Mouse (Mus musculus): ENCODE results near the gene Pla2g1b. TPM values are rescaled to one million over a fixed set of nuclear protein-coding genes. Genes with fewer than 3 reads are reported as not detected.

Pla2g1b gene
- total RNA-seq, 2 experiments from 2014 or later, result not detected

- no peak for DNase-seq (ENCODE audit: low spot score in 2 of 2)
Measured at GRCm38 (mm10) chr5:115521553-115522461, 55.7 kb downstream of the Pla2g1b start.

- DNase-seq (ENCODE audit: low spot score in 2 of 2), result no peak
Measured at GRCm38 (mm10) chr5:115522531-115522930, 56.5 kb downstream of the Pla2g1b start.

GRCm38 (mm10) chr5:115522981-115523499 is 57.0 kb downstream of the Pla2g1b start:
- no peak for DNase-seq (ENCODE audit: low spot score in 2 of 2)

- no peak for DNase-seq (ENCODE audit: low spot score in 2 of 2)
Measured at GRCm38 (mm10) chr5:115523971-115524370, 57.9 kb downstream of the Pla2g1b start.

Other genes with a start within 250 kb of the Pla2g1b start
- gene Pop5, start 230.4 kb upstream of the Pla2g1b start, total RNA-seq (2021), result 100 to 1,000 TPM; 105 to 112 TPM
- gene Rnf10, start 193.4 kb upstream of the Pla2g1b start, total RNA-seq (2021), result 100 to 1,000 TPM; 240 to 249 TPM
- 10 to 100 TPM; 42.0 to 44.9 TPM for gene Coq5, start 186.6 kb upstream of the Pla2g1b start, total RNA-seq (2021)
- 100 to 1,000 TPM; 720 to 803 TPM for gene Dynll1, start 165.3 kb upstream of the Pla2g1b start, total RNA-seq (2021)
- gene Srsf9, start 139.1 kb upstream of the Pla2g1b start, total RNA-seq (2021), result 10 to 100 TPM; 81.2 to 88.2 TPM
- gene Gatc, start 125.1 kb upstream of the Pla2g1b start, total RNA-seq (2021), result 10 to 100 TPM; 17.9 to 21.8 TPM
- gene Triap1, start 125.0 kb upstream of the Pla2g1b start, total RNA-seq (2021), result 10 to 100 TPM; 22.7 to 26.4 TPM
- 100 to 1,000 TPM; 742 to 760 TPM for gene Cox6a1, start 117.3 kb upstream of the Pla2g1b start, total RNA-seq (2021)
- gene Msi1, start 36.7 kb upstream of the Pla2g1b start, total RNA-seq (2021), result 10 to 100 TPM; 50.7 to 53.3 TPM
- gene Sirt4, start 18.5 kb downstream of the Pla2g1b start, total RNA-seq (2021), result 10 to 100 TPM; 27.9 to 35.7 TPM
- gene Pxn, start 40.4 kb downstream of the Pla2g1b start, total RNA-seq (2021), result 10 to 100 TPM; 34.5 to 42.3 TPM
- 100 to 1,000 TPM; 210 to 218 TPM for gene Rplp0, start 93.2 kb downstream of the Pla2g1b start, total RNA-seq (2021)
- 10 to 100 TPM; 64.0 to 68.7 TPM for gene Gcn1l1, start 99.0 kb downstream of the Pla2g1b start, total RNA-seq (2021)
- gene Rab35, start 165.6 kb downstream of the Pla2g1b start, total RNA-seq (2021), result 100 to 1,000 TPM in 1 of 2 experiments, 10 to 100 TPM in 1; 97.7 to 100 TPM

All from layer of hippocampus, adult 18-20 months (tissue).